Mouse (Mus musculus) T-cell, adult 66 days (primary cell): Measurements from ENCODE around the gene Rcn1. TPM values are rescaled to one million over a fixed set of nuclear protein-coding genes. Genes with fewer than 3 reads are reported as not detected.

Experiments used
- total RNA-seq, 2 experiments: library from RNA; stranded (reverse); gene quantifications; 3 replicates in 1 of 2; 4 replicates in 1 of 2; pipeline ENCODE4 v1.2.4; 2023

Gene Rcn1
- 10 to 100 TPM; 25.3 to 28.0 TPM for total RNA-seq

DNA sequence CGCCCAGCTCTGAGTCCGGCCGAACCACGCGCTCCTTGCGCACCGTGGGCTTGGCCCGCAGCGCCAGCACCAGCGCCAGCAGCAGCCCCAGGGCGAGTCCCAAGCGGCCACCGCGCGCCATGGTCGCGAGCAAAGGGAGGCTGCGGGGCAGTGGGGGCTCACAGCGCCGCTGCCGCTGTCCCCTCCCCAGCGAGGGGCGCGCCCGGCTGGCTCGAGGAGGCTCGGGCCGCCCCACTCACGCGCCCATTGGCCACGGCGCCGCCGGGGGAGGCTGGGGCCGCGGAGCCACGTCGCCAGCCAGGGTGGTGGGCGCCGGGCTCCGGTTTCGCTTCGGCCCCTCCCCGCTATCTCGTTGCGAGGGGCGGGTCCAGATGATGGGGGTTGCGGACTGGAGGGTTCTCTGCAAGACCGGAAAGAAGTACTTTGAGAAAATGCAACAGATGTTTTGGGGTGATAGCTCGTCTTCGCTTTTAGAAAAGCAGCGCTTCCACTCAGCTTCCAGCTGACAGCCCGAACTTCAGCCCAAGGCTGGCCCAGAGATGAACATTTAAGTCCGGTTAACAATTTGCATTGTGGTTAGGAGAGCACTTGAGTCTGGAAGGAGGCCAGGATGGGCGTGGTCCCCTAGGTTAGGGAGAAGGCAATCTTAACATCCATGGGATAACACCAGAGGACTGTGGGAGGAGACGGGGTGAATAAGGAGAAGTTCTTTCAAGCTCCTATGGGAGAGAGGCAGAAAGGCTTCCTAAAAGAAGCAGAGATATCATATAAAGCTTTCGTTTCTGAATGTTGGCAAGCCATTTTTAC, at the start of gene Rcn1:
Rcn1 (minus strand) TSS at position 235 of the 807 bp plus-strand sequence.

Other genes with a start within 250 kb of the Rcn1 start
- gene Them7, start 175.0 kb downstream of the Rcn1 start, total RNA-seq: not detected